15 mouse cellular contexts compared by ENCODE assay signal in the genomic region with DNA sequence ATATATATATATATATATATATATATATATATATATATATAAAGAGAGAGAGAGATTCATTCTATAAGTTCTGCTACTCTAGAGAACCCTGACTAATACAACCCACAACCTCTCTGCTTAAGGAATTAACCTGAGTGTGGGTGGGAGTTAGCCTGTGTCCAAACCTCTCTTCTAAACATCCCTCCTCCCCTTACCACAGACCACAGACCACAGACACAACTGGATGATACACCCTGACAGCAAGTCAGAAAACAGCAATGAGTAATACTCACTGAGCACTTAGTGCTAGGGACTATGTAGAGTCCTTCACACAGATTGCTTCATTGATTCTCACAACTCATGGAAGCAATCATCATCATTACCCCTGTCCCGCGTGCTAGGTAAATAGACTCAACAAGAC.
DNase-seq lines count a peak whose midpoint lies in the region; ATAC-seq lines count a peak whose summit lies in the region.
"Had no signal": no experiment of that assay in that cellular context is flagged by ENCODE, and none has a peak within 500 bp of the region (broad histone marks: within the 10 kb centered on the region; RNA-seq: fewer than 3 reads in every experiment).

No protein-coding gene starts in this region.

- intact Hi-C loops in heart, postnatal 36 days (cut with DNase I): no loop called here

- ATAC-seq in megakaryocyte, adult 5-6 weeks (ENCODE audit: poor library complexity, severe bottlenecking): 0 out of 2 replicates have a peak, but pooled peaks have one; percentile 35
- ATAC-seq: forebrain, embryonic 15.5 days; hindbrain, embryonic 16.5 days had no signal

- peak; percentile 3 for DNase-seq in 3134 (ENCODE audit: extremely low read depth, insufficient read length, low spot score)
- DNase-seq in 3T3-L1 (ENCODE audit: low read depth, low spot score): peak; percentile 68
- DNase-seq in c-Kit-positive CD71-negative TER-119-negative erythroid progenitor cells, embryonic 14.5 days (ENCODE audit: low read depth): peak; percentile 12
- DNase-seq in heart, postnatal 36 days: no peak
- no peak for DNase-seq in left cerebral cortex, adult 9 months (ENCODE audit: low spot score in 2 of 2)
- DNase-seq in spleen, postnatal 10 days (ENCODE audit: low spot score in 2 of 2): no peak
- DNase-seq: adrenal gland, postnatal 10 days; cerebellum, adult 11-12 months; cerebellum, adult 9-10 months; cerebellum, postnatal 25 days; heart, adult 2 months; kidney, adult 11 months had no signal

Comparison
In these comparisons a context has a peak if more than half of its experiments do, and no peak if none do; other contexts are left out.
1. DNase-seq: peak in 3134 (single experiment), 3T3-L1 (single experiment) and c-Kit-positive CD71-negative TER-119-negative erythroid progenitor cells, embryonic 14.5 days (single experiment); none in heart, postnatal 36 days (0 of 2), left cerebral cortex, adult 9 months (0 of 2) and spleen, postnatal 10 days (0 of 2).